Mouse (Mus musculus): ENCODE results near the gene Alk.

Alk gene

DNA sequence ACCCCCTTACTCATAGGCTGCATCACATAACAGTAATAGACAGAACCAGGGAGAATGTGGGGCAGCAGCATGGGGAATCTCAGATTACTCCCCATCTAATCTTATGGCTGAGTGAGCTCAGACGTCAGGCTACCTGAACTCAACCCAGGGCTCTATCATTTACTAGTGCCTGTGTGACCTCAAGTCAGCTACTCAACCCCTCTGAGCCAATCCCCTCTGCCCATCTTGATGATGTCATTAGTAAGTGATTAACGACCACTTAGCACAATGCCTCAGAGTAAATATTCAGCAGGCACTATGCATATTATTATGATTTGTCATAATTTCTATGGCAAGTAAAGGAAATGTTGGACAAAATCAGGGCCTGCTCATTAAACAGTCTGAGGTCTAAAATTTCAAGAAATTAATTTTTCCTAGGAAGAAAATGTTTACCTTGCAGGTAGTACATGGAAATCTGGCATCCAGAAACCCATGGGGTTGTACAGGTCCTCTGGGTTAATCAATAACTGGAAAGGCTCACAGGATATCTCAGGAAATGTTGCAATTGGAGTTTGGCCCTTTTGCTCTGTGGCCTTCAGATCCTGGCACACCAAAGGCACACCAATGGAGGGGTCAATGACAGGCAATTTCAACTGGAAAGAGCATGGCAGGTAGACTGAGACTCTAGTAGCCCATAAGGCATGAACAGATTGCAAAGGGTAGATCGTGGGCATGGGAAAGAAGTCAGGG lies 204.9 kb downstream of the Alk start:
- no peak for DNase-seq (ENCODE audit: low spot score)

DNA sequence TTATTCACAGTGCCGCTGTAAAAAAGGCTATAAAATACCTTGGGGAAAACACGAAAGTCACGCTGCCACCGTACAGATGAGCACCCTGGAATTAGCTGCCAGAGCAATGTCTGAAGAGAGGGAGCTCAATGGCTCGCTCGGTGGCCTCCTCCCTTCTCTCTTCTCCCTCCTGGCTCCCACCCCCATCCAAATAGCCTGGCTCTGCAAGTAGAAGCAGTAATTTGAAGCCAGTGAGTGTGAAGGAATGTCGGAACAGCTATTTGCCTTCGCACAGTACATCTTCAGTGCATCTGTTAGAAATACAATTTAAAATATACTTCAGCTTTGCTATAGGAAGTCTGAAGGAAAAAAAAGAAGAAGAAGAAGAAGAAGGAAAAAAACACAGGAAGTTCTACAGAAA lies 208.5 kb downstream of the Alk start:
- peak; percentile 12 for DNase-seq (ENCODE audit: low spot score)

DNA sequence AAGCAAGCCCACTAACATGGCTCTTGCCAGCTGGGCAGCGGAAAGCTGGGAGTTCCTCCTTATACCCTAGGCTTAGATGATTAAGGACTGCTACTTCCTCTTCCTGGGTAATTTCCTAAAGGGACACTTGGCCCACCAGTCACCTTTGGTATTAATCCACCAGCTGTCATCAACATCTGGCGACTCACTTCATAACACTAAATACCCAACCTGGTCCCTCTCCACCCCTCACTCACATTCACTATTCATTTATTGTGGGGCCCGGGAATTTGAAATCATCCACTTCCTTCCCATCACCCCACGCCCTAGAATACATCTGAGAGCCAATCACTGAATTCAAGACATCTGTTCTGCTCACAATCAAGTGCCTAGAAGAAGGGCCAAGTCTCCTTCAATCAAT lies 235.4 kb downstream of the Alk start:
- no peak for DNase-seq (ENCODE audit: low spot score)

DNA sequence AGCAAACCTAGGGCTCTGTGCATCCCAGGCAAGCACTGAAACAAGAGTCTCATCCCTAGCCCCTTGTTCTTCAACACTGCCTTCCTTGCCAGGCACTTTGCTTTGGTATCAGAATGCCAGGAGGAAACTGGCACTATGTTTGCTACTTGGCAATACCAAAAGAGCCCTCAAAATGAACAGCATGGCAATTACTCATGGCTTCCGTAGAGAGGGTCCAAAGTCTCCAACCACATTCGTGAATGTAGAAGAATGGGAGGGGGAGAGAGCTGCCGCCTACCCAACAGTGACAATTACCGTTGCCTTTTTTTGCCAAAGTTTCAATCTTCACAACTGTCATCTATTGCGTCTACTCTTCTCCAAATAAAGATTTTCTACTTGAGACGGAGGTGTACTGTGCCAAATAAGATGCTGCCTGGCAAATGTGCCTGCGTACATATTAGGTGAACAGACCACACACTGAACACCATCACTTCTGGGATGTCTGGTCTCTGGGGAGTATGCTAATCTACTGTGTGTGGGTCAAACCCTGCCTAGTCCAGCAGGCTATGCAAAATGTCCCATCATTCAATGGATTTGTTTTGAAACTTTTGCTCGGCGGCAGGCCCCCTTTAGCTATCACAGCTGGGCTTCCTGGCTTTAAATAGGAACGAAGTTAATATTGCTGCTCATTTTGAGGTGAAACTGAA lies 241.5 kb downstream of the Alk start:
- DNase-seq (ENCODE audit: low spot score), result no peak

DNA sequence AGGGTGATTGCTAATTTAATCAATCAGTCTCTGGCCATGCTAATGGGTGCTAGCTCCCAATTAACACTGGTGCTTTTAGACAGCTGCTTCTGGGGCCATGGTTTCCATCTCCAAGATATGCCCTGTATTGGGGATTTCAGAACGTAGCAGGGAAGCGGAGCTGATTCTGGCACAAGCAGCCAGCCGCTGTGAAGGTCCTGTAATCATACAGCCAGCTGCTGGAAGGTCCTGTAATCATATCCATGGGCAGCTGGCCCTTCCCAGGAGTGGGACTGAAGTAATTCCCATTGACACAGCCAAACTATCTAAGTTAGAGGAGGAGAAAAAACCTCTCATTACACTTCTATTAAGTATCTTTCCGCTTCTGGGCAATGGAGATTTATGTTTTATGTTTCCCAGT lies 242.5 kb downstream of the Alk start:
- no peak for DNase-seq (ENCODE audit: low spot score)

DNA sequence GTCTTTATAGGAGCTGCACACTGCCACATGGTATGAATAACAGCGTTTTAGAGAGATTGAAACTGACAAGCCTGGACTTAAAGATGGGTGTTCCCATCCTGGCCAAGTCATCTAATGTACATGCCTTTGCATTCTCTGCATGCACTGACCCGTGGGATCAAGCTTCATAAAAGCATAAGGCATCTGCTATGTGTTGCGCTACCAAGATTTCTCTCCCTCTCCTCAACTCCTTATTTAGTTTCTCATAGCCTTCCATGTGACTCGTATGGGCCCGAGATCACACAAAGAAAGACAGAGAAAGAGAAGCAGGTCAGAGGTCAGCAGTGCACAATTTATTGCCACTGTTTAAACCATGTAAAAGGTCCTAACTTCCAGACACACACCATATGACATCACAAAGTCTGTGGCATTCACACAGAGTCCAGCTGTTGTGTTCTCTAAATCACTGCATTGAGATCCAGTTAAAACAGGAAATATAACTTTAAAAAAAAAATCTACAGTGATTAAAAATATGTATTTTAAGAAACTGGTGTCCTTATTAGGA lies 247.6 kb downstream of the Alk start:
- peak; percentile 29 for DNase-seq (ENCODE audit: low spot score)

DNA sequence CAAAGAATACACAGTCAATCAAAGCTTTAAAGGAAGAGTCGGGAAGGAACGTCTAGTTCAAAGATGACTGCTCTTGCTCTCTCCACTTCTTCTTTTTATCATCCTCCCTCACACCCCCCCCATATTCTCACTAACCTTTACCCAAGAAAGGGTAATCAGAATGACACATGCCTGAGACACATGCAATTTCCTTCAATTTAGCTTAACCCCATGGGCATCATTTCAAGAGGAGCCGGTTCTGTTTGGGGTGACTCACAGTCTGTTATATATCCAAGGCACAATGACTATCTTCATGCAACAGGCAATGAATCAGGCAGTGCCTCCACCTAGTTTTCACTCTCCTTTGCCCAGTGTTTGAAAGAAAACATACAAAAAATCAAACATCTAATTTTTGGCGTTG lies 265.0 kb downstream of the Alk start:
- no peak for DNase-seq (ENCODE audit: low spot score)

DNA sequence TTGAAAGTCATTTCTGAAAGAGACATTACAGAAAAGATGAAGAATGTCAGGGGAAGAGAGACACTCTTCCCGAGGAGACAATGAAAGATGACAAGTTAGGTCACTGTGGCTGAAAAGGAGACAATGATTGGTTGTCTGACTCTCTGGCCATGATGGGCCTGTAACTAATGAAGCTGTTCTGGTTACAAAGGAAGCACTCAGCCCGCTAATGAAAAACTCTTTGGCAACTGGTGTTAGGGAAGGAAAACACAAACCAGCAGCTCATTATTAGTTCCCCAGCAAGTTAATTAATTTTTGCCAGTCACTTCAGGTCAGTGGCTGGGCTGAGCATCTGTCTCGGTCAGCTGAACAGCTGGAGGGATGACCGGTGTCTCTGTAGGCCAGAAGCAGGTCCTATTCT lies 271.5 kb downstream of the Alk start:
- peak; percentile 16 for DNase-seq (ENCODE audit: low spot score)

DNA sequence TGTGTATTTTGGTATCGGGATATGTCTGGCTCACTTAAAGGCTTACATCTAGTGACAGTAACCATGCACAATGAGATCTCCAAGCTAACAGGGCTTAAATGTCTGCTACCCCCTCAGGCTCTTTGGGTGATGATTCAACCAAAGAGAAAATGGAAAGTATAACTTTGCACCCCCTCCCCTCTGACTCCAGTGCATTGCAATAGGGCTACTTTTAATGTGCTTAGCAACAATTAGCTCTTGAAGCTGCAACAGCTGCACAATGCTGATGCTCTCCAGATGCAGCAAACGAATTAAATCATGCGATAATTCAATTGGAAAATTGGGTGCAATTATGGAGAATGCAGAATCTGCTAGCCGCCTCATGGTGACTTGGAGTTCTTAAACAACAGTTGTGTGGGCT lies 278.5 kb downstream of the Alk start:
- no peak for DNase-seq (ENCODE audit: low spot score)

DNA sequence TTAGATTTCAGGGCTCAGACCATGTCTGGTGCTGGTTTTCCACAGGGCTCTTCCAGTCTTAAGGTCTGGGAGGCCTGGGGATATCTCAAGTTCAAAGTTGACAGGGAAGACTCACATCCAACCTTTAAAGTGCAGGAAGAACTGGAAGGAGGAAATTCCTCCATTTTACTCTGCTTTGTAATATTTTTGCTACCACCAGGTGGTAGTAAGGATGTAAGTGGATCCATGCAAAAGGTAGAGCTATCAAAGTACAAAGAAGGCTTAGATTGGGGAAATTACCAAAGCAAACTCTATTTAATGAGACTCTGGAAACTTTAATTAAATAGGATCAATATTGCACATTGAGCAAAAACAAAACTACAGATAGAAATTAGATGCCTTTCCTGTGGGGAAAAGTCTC lies 284.9 kb downstream of the Alk start:
- DNase-seq (ENCODE audit: low spot score), result peak; percentile 5

DNA sequence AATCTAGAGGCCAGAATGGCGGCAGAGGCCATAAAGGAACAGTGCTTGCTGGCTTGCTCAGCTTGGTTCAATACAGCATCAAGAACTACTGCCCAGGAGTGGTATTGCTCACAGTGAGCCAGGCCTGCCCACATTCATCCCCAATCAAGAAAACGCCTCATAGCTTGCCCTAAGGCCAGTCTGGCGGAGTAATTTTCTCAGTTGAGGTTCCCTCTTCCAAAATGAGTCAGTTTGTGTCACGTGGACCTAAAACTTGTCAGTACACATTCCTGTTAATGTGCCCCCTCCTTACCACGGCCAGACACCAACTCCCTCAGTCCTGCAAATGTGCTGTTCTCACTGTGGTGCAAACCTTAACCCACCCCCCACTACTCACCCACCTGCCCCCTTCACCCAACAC lies 304.8 kb downstream of the Alk start:
- no peak for DNase-seq (ENCODE audit: low spot score)

DNA sequence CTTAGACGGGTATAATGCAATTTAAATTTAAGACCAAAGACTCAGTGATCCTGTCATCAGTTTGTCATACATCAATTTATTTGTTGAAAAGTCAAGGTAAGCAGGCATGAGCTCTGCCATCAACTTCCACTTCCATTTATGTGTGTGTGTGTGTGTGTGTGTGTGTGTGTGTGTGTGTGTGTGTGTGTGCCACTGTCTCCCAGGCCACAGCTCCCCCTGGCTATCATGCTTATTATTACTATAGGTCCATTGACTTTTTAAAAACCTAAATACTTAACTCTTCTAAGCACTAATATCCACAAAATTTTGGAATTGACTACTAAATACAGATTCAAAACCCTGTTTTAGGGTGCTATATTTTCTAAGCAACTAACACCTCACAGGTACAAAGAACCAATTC lies 308.1 kb downstream of the Alk start:
- no peak for DNase-seq (ENCODE audit: low spot score)

DNA sequence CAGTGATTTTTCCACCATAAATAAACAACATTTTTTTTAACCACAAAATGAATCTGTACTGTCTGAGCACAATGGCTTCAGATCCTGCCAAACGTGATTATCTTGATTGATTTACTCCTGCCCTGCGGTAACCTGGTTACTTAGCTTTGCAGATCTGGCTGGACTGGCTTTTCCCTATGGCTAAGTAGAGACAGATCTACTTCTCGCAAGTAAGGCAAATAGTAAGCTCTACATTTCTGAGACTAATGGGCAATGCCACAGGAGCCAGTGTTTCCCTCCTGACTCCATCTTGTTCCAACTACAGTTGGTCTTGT lies 311.2 kb downstream of the Alk start:
- no peak for DNase-seq (ENCODE audit: low spot score)

DNA sequence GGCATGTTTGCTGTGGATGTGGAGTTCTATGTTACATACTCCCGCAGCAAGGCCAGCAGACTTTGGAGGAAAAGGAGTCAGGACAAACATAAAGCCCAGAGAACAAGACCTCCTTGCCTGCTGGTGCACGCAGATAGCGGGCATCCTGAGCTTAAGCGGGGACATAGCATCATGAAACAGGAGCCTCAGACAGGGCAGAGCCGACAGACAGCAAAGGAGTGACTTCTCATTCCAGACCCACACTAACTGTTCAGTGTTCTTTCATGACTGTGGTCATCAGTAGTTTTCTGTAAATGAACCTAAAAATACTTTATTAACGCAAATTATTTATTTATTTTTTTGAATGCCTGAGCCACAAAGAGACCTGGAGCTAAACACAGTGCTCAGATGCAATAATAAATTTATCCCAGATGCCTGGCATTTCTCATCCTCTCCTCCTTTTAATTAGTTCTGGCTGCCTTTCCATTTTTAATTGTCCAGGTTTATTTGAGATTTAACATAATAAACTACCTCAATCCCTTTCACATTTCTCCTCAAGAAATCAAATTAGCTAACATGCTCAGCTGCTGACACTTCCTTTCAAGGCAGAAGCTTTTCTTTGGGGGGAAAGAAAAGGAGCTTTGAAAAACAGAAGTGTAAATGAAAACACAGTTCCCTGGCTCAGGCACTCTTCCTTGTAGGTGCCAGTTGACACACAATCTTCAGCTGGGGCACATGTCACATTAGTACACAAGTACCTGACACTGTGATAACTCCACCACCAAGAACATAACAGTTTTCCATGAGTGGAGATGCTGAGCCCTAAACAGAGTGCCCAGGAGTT lies 311.8 kb downstream of the Alk start:
- DNase-seq (ENCODE audit: low spot score), result no peak

DNA sequence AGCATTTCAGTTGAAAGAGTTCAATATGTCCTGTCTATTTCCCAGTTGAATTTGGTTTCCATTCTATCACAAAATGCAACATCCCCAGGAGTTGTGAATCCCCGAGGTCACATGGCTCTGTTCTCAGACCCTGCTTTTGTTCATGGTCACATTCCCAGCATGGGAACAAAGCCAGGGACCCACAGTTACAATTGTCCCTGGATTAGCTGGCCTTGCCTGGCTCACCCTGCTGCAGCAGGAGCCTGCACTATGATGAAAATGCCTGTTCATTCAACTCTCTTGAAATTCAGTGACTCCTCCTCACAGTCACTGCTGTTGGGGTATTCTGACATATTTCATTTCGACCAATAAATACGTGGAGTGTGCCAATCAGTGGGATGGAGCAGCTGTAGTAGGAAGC lies 318.5 kb downstream of the Alk start:
- peak; percentile 28 for DNase-seq (ENCODE audit: low spot score)

DNA sequence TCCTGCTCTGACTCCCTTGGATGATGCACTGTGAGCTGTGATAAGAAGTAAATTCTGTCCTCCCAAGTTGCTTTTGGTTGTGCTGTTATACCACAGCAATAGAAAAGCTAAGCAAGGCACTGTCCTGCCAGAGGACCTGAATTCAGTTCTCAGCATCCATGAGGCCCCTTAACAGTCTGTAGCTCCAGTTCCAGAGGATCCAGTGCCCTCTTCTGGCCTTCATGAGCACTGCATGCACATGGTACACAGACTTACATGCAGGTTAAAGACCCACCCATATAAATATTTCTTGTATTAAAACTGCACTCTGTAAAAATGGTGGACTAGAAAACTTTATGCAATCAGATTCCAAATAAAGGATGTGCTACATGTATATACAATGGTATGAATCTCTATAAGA lies 326.1 kb downstream of the Alk start:
- DNase-seq (ENCODE audit: low spot score), result no peak

DNA sequence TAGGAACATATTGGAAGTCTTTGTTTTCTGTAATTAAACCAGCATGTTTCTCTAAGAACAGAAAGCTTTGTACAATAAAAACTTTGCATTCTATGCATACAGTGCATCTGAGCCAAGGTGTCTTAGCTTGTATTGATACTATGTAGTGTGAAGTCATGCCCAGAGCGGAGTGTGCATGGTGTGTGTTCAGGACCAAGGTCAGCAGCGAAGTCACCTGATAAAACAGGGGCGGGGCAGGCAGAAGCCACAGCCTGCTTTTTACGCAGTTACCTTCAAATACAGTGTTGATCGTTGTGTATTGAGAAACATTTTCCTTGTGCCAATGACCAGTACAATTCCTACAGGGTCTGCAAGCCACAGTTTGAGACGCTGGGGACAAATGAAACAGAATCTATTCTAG lies 327.6 kb downstream of the Alk start:
- DNase-seq (ENCODE audit: low spot score), result peak; percentile 12

DNA sequence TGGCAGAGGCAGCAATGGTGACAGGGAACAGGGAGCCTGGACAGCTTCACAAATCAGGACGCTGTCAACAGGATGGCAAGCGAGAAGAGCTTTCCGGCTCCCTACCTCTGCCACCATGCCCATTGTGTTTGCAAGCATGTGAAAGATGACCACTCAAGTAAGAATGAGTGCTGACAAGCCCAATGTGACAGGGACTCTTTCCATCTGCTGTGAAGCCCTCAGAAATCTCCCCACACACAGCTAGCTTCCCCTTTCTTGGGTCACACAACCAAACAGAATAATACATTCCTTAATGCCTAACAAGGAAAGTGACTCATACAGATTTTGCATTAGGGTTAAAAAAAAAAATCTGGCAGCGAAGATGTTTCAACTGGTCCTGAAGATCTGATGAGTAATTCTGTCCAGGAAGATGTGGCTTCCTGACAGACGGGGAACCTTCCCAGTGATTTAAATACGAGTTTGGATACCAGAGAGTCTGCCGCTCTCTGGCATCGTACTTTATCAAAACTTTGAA lies 329.0 kb downstream of the Alk start:
- no peak for DNase-seq (ENCODE audit: low spot score)

DNA sequence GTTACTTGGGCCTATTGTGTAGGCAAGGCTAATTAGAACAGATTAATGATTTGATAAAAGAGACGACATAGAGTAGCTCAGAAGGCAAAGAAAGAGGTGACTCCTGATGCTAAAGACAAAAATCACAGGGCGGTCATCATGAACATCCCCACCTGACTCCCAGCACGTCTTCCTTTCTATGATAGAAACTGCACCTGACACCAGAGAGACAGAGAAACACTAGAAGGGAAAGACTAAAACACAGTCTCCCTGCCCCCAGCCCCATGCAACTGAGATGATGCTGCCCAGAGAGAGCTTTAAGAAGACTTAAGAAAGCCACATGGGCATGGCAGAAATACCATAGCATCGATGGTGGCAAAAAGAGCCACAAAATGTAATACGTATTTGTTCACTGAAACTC lies 330.2 kb downstream of the Alk start:
- DNase-seq (ENCODE audit: low spot score), result no peak

DNA sequence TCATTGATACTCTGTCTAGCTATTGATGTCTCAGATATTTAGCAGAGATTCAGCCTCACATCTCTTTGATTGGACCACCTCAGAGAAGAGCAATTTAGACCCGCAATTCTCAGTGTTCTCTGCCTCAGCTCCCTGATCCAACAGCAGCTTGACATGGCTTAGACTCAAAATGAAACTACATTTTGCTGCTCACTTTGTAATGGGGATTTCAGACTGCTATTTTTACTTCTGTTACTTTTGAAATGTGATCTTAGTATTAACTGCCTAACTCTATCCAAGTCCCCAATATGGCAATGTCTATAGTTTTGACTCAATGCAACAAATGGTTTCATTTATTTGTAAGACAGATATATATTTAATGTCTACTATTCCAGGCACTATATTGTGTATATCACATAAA lies 332.8 kb downstream of the Alk start:
- DNase-seq (ENCODE audit: low spot score), result no peak

DNA sequence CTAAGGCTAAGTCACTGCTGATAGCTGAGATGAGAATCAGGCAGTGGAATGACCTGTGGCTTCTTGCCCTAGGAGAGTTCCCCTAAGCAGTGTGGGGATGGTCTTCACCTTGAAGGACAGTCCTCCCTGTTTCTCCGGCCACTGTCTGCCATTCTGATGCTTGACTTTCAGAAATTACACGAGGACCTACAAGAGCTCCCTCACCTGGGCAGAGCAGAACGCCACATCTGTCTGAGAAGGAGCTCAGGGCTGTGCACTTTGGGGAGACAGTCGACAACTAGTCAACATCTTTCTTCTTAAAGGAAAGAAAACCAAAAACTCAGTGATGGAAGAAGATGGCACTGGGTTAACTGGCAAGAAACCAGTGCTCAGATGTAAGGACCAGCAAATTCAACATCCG lies 335.9 kb downstream of the Alk start:
- DNase-seq (ENCODE audit: low spot score), result no peak

DNA sequence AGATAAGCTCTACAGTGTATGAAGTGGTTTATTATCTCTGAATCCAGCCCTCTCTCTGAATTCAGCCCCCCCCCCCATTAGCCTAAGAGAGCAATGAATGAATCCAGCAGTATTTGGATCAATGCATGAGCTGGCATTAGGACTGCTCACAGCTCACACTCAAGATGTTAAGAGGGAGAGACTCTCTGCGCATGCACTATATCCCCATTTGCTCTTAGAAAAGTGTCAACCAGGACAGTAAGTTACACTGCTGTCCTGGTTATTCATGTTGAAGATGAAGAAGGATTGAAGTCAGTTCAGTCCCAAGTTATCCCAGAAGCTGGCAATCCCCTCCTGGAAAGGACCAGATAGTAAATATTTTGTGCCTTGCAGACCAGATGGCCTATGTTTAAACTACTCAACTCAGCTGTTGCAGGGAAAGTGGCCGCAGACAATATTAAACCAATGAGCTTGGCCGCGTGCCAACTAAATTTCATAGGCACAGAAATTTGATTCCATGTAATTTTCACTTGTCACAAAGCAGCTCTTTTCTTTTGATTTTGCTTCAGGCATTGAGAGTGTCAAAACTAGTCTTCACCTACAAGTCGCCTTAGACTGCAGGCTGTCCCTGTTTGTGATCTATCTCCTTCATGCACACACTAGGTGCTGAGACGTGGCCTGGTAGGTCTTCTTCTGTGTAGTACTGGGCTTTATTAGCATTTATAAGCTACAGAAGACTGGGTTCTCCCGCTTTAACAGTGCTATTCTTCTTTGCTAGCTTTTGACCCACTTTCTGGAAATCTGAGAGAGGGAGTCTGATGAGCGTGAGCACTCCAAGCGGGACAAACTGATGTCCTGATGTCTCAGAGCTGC lies 339.0 kb downstream of the Alk start:
- no peak for DNase-seq (ENCODE audit: low spot score)

Measured in embryo, embryonic 10.5 days (tissue).